Mouse (Mus musculus) CH12.LX (cell line): ENCODE results near the gene Gm42417. TPM values are rescaled to one million over a fixed set of nuclear protein-coding genes. Genes with fewer than 3 reads are reported as not detected.

Experiments used
- DNase-seq: peaks from one replicate; pipeline ENCODE4 v3.0.0-alpha.2; 2013; ENCODE audit errors: extremely low read depth
- H3K27ac ChIP-seq: 2 replicates; pipeline ENCODE4 v1.5.1; 2012; ENCODE audit warnings: low read depth, mild to moderate bottlenecking, control low read depth, moderate library complexity; ENCODE audit not compliant: insufficient read depth
- H3K27me3 ChIP-seq: replicated peaks from 2 replicates; pipeline ENCODE3; 2012; ENCODE audit warnings: inconsistent platforms
- H3K36me3 ChIP-seq, 2 experiments: replicated peaks in 1 of 2; 2 replicates each; pipeline versions ENCODE3 to v1.6.1; 2012; ENCODE audit warnings: inconsistent platforms in 1 of 2, low read length in 1 of 2, mild to moderate bottlenecking in 1 of 2, mixed read lengths in 1 of 2, moderate library complexity in 1 of 2; ENCODE audit not compliant: control insufficient read depth in 1 of 2, insufficient read depth in 1 of 2
- H3K4me1 ChIP-seq, 2 experiments: 2 replicates each; pipeline ENCODE4 v1.6.1; 2012; ENCODE audit warnings: inconsistent platforms in 1 of 2, moderate library complexity in 1 of 2; ENCODE audit not compliant: insufficient read depth in 2 of 2, control insufficient read depth in 1 of 2
- H3K4me2 ChIP-seq: 2 replicates; pipeline ENCODE4 v1.6.1; 2012; ENCODE audit warnings: low read depth, mild to moderate bottlenecking, control low read depth; ENCODE audit not compliant: poor library complexity, insufficient read depth, severe bottlenecking
- H3K4me3 ChIP-seq, 3 experiments: fragments of 150-350 bp in 1 of 3; sonication (generic) in 1 of 3; replicated peaks in 1 of 3; 2 replicates each; pipeline versions ENCODE3 to v1.5.1; 2011 to 2012; ENCODE audit warnings: low read depth in 2 of 3, low read length in 2 of 3, mild to moderate bottlenecking in 2 of 3, moderate library complexity in 2 of 3, control low read depth in 1 of 3, improper control_type of control experiment in 1 of 3, inconsistent platforms in 1 of 3, mixed read lengths in 1 of 3; ENCODE audit not compliant: poor library complexity in 1 of 3
- H3K79me2 ChIP-seq: replicated peaks from 2 replicates; pipeline ENCODE4 v1.6.1; 2012; ENCODE audit warnings: mild to moderate bottlenecking, moderate library complexity; ENCODE audit not compliant: control insufficient read depth, poor library complexity, insufficient read depth, severe bottlenecking; ENCODE audit errors: extremely low read depth
- H3K9ac ChIP-seq: 2 replicates; pipeline ENCODE4 v1.6.1; 2012; ENCODE audit warnings: low read depth, mild to moderate bottlenecking, control low read depth, moderate library complexity; ENCODE audit not compliant: insufficient read depth
- H3K9me3 ChIP-seq: replicated peaks from 2 replicates; pipeline ENCODE3; 2012; ENCODE audit warnings: low read length, inconsistent platforms, mixed read lengths
- BHLHE40 ChIP-seq: IDR thresholded peaks from 2 replicates; pipeline ENCODE4 v1.6.1; 2011; ENCODE audit warnings: mild to moderate bottlenecking, low read depth, low read length, improper control_type of control experiment
- CHD2 ChIP-seq: IDR thresholded peaks from 2 replicates; pipeline ENCODE4 v1.6.1; 2011; ENCODE audit warnings: low read length, improper control_type of control experiment
- CTCF ChIP-seq, 2 experiments: IDR thresholded peaks in 1 of 2; conservative IDR thresholded peaks in 1 of 2; 2 replicates each; pipeline ENCODE4 v1.5.1; 2011 to 2012; ENCODE audit warnings: low read depth in 2 of 2, low read length in 2 of 2, improper control_type of control experiment in 1 of 2, inconsistent platforms in 1 of 2, mild to moderate bottlenecking in 1 of 2, moderate library complexity in 1 of 2
- E2F4 ChIP-seq: IDR thresholded peaks from 2 replicates; pipeline ENCODE4 v1.6.1; 2011; ENCODE audit warnings: low read depth, low read length, improper control_type of control experiment; ENCODE audit not compliant: insufficient replicate concordance
- ELF1 ChIP-seq: IDR thresholded peaks from 2 replicates; pipeline ENCODE4 v1.6.1; 2014; ENCODE audit warnings: low read depth, mild to moderate bottlenecking, inconsistent platforms, low read length, improper control_type of control experiment
- EP300 ChIP-seq: IDR thresholded peaks from 2 replicates; pipeline ENCODE4 v1.6.1; 2011; ENCODE audit warnings: low read length, improper control_type of control experiment
- GABPA ChIP-seq: IDR thresholded peaks from 2 replicates; pipeline ENCODE4 v1.6.1; 2012; ENCODE audit warnings: low read depth, low read length, improper control_type of control experiment, inconsistent platforms; ENCODE audit not compliant: insufficient replicate concordance
- HCFC1 ChIP-seq: IDR thresholded peaks from 2 replicates; pipeline ENCODE4 v1.6.1; 2012; ENCODE audit warnings: low read depth, mild to moderate bottlenecking, inconsistent platforms, low read length, improper control_type of control experiment
- IRF4 ChIP-seq: IDR thresholded peaks from 2 replicates; pipeline ENCODE4 v1.6.1; 2014; ENCODE audit warnings: low read depth, mild to moderate bottlenecking, inconsistent platforms, low read length, improper control_type of control experiment
- JUND ChIP-seq: conservative IDR thresholded peaks from 2 replicates; pipeline ENCODE4 v1.6.1; 2011; ENCODE audit warnings: low read depth, low read length, improper control_type of control experiment
- MAX ChIP-seq: IDR thresholded peaks from 2 replicates; pipeline ENCODE4 v1.6.1; 2011; ENCODE audit warnings: low read length, improper control_type of control experiment
- MXI1 ChIP-seq: IDR thresholded peaks from 2 replicates; pipeline ENCODE4 v1.6.1; 2011; ENCODE audit warnings: mild to moderate bottlenecking, low read depth, low read length, improper control_type of control experiment
- MYC ChIP-seq: IDR thresholded peaks from 2 replicates; pipeline ENCODE4 v1.6.1; 2011; ENCODE audit warnings: low read depth, mild to moderate bottlenecking, improper control_type of control experiment, low read length
- NELFE ChIP-seq: IDR thresholded peaks from 2 replicates; pipeline ENCODE4 v1.6.1; 2011; ENCODE audit warnings: low read depth, low read length, improper control_type of control experiment
- PAX5 ChIP-seq: IDR thresholded peaks from 2 replicates; pipeline ENCODE4 v1.6.1; 2012; ENCODE audit warnings: low read length, inconsistent platforms, mixed read lengths
- POLR2A ChIP-seq: IDR thresholded peaks from 2 replicates; pipeline ENCODE4 v1.6.1; 2011; ENCODE audit warnings: low read depth, mild to moderate bottlenecking, improper control_type of control experiment, low read length
- RAD21 ChIP-seq: IDR thresholded peaks from 2 replicates; pipeline ENCODE4 v1.6.1; 2011; ENCODE audit warnings: low read depth, mild to moderate bottlenecking, low read length, improper control_type of control experiment, moderate library complexity
- RCOR1 ChIP-seq: conservative IDR thresholded peaks from 2 replicates; pipeline ENCODE4 v1.6.1; 2012; ENCODE audit warnings: low read depth, mild to moderate bottlenecking, inconsistent platforms, low read length, improper control_type of control experiment
- SMC3 ChIP-seq: IDR thresholded peaks from 2 replicates; pipeline ENCODE4 v1.6.1; 2011; ENCODE audit warnings: low read depth, low read length, improper control_type of control experiment
- TCF12 ChIP-seq: IDR thresholded peaks from 2 replicates; pipeline ENCODE4 v1.6.1; 2014; ENCODE audit warnings: low read depth, mild to moderate bottlenecking, inconsistent platforms, low read length, improper control_type of control experiment
- USF2 ChIP-seq: conservative IDR thresholded peaks from 2 replicates; pipeline ENCODE4 v1.6.1; 2011; ENCODE audit warnings: low read depth, low read length, improper control_type of control experiment
- ZC3H11A ChIP-seq: IDR thresholded peaks from 2 replicates; pipeline ENCODE4 v1.6.1; 2012; ENCODE audit warnings: low read depth, mild to moderate bottlenecking, inconsistent platforms, low read length, improper control_type of control experiment
- ZKSCAN1 ChIP-seq: IDR thresholded peaks from 2 replicates; pipeline ENCODE4 v1.6.1; 2012; ENCODE audit warnings: low read depth, inconsistent platforms, low read length, improper control_type of control experiment, borderline replicate concordance
- ZNF384 ChIP-seq: IDR thresholded peaks from 2 replicates; pipeline ENCODE4 v1.6.1; 2012; ENCODE audit warnings: low read depth, low read length, improper control_type of control experiment, inconsistent platforms
- dilution Hi-C: fragments of 300-500 bp; cut with MboI; formaldehyde crosslinking; loops from 2 replicates; pipeline ENCODE4 v1.14.3; 2020; ENCODE audit warnings: low sequenced_read_pairs; ENCODE audit not compliant: extremely low pct_unique_long_range_greater_than_20kb, extremely low pct_ligation_motif_present
- in situ Hi-C: fragments of 300-500 bp; cut with MboI; formaldehyde crosslinking; loops from 3 replicates; pipeline ENCODE4 v1.14.3; 2019; ENCODE audit warnings: low sequenced_read_pairs, low pct_ligation_motif_present, low pct_unique_long_range_greater_than_20kb, mixed read lengths
- polyA plus RNA-seq: library from polyadenylated mRNA; unstranded; fragments of >175 nt; gene quantifications from 2 replicates; pipeline ENCODE4 v1.2.1, GENCODE M21; 2012; ENCODE audit warnings: low read depth; ENCODE audit not compliant: insufficient read length
- total RNA-seq, 2 experiments: library from RNA; depleted of rRNA; stranded (reverse); fragments of 300-350 nt in 1 of 2; fragments of >200 nt in 1 of 2; gene quantifications; 2 replicates each; pipeline ENCODE4 v1.2.3; 2012 to 2014

Gene Gm42417
- total and polyA plus RNA-seq, 3 experiments = 0.08 to 3.9 TPM; not detected in 1

DNA sequence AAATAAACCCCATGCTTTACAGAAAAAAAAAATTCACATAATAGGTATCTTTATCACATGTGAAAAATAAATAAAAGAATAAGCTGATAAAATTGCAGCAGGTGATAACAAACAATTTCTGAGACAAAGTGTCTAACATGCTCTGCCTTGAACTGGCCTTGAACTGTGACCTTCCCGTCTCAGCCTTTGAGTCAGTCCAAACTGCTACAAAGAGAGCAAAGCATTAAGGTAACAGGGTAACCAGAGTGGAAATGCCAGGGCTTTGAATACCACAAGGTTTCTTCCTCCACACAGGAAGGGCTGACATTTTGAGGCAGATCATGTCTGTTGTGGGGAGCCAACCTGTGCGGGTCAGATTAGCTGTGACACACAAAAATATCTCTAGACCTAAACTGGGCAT is 6.2 kb upstream of the Gm42417 start:
- Histone ChIP-seq H3K4me2 (peak overlapping the region; percentile 22; the same call in 1 of the 2 replicates), H3K79me2 (no peaks in the 10 kb centered on the region), H3K27ac (no peak overlapping the region), H3K4me3 (no peak overlapping the region), H3K9ac (no peak overlapping the region), H3K4me1 (peaks cover 2 to 10% of the 10 kb centered on the region in 2 experiments; a peak in 3 of 4 replicates), H3K9me3 (no peaks in the 10 kb centered on the region), H3K36me3 (peaks cover 34 to 55% of the 10 kb centered on the region in 2 experiments), H3K27me3 (no peaks in the 10 kb centered on the region)
- in situ Hi-C loops = no loop called here
- dilution Hi-C loops = no loop called here
- DNase-seq = no peak
- TF ChIP-seq JUND (no peak), BHLHE40 (no peak), SMC3 (no peak), GABPA (no peak), RAD21 (no peak), MYC (no peak), ZKSCAN1 (no peak), MAX (no peak), ZC3H11A (no peak), MXI1 (no peak), RCOR1 (no peak), E2F4 (no peak), IRF4 (no peak), POLR2A (no peak), PAX5 (no peak), CHD2 (no peak), USF2 (no peak)

DNA sequence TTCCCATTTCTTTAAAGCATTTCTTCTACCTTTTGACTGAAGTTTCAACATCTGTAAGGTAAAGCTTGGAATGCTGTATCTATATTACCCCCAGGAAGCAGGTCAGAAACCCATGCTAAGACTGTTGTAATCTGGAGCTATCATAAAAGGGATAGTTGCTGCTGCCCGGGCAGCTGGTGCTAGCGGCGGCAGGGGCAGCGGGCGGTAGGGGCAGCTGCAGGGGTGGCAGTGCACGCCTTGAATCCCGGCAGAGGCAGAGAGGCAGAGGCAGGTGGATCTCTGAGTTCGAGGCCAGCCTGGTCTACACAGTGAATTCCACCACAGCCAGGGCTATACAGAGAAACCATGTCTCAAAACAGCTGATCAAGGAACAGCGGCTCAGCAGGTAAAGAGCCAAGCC is 3.7 kb upstream of the Gm42417 start:
- Histone ChIP-seq H3K4me2 (no peak overlapping the region), H3K36me3 (peaks cover 42 to 62% of the 10 kb centered on the region in 2 experiments), H3K79me2 (no peaks in the 10 kb centered on the region), H3K4me1 (peaks cover 2 to 10% of the 10 kb centered on the region in 2 experiments; a peak in 3 of 4 replicates), H3K27me3 (no peaks in the 10 kb centered on the region), H3K27ac (no peak overlapping the region), H3K9me3 (no peaks in the 10 kb centered on the region), H3K4me3 (no peak overlapping the region), H3K9ac (no peak overlapping the region)
- in situ Hi-C loops = no loop called here
- TF ChIP-seq JUND (no peak), MAX (no peak), PAX5 (no peak), RAD21 (no peak), NELFE (no peak), CTCF (conservative IDR thresholded peaks at IDR 0.05 in 1 of 2, IDR thresholded peaks at IDR 0.05 in 1 of 2; ENCODE audit: low read depth in 2 of 2, low read length in 2 of 2) (no peak), HCFC1 (no peak), ZKSCAN1 (no peak), IRF4 (no peak), ELF1 (no peak), GABPA (no peak), EP300 (no peak), ZNF384 (no peak), TCF12 (no peak)
- dilution Hi-C loops = no loop called here
- DNase-seq = no peak
